Mouse (Mus musculus) layer of hippocampus, postnatal 36 days (tissue): ENCODE measurements around the gene Gpr160. TPM values are rescaled to one million over a fixed set of nuclear protein-coding genes. Genes with fewer than 3 reads are reported as not detected.
A peak's percentile ranks its signal among the peaks of the same experiment; 100 is the strongest.
"Not testable (repeated sequence)": the region's sequence is repeated elsewhere in the genome, so short reads cannot be mapped to it uniquely, and the experiment has no call there.

Source experiments
- DNase-seq, 2 experiments: peaks; one replicate each; pipeline ENCODE4 v3.0.0; 2022
- total RNA-seq, 2 experiments: library from RNA; stranded (reverse); gene quantifications; 2 replicates each; pipeline ENCODE4 v1.2.3; 2021

The Gpr160 gene
- total RNA-seq = 1 to 10 TPM in 1 of 2 experiments, not detected in 1; 1.1 TPM

- peak; percentile 43 to 48 for DNase-seq
Observed at GRCm38 (mm10) chr3:30855604-30856458, at the start of gene Gpr160. Gpr160 (plus strand) TSS chr3:30855950.

GRCm38 (mm10) chr3:30812881-30813280 lies 42.9 kb upstream of the Gpr160 start:
- DNase-seq = no peak

- DNase-seq = peak; percentile 24 to 33
Observed at GRCm38 (mm10) chr3:30818630-30819125, 37.1 kb upstream of the Gpr160 start.

- no peak for DNase-seq
Observed at GRCm38 (mm10) chr3:30822163-30822562, 33.6 kb upstream of the Gpr160 start.

GRCm38 (mm10) chr3:30826069-30826468 lies 29.7 kb upstream of the Gpr160 start:
- no peak for DNase-seq

GRCm38 (mm10) chr3:30831848-30832606 lies 23.7 kb upstream of the Gpr160 start:
- no peak for DNase-seq

- no peak for DNase-seq
Observed at GRCm38 (mm10) chr3:30833254-30833653, 22.5 kb upstream of the Gpr160 start.

- no peak for DNase-seq
Observed at GRCm38 (mm10) chr3:30845755-30846154, 10.0 kb upstream of the Gpr160 start.

GRCm38 (mm10) chr3:30847413-30847812 lies 8.3 kb upstream of the Gpr160 start:
- no peak for DNase-seq

- DNase-seq = no peak
Observed at GRCm38 (mm10) chr3:30851422-30851821, 4.3 kb upstream of the Gpr160 start.

- DNase-seq = no peak
Observed at GRCm38 (mm10) chr3:30853596-30853995, 2.2 kb upstream of the Gpr160 start.

- not testable (repeated sequence) for DNase-seq
Observed at GRCm38 (mm10) chr3:30859599-30859998, 3.8 kb downstream of the Gpr160 start.

GRCm38 (mm10) chr3:30860705-30861104 lies 5.0 kb downstream of the Gpr160 start:
- no peak for DNase-seq

- DNase-seq = no peak
Observed at GRCm38 (mm10) chr3:30863712-30864435, 8.1 kb downstream of the Gpr160 start.

GRCm38 (mm10) chr3:30864640-30865039 lies 8.9 kb downstream of the Gpr160 start:
- DNase-seq = no peak

- no peak for DNase-seq
Observed at GRCm38 (mm10) chr3:30868176-30868575, 12.4 kb downstream of the Gpr160 start.

GRCm38 (mm10) chr3:30868625-30869024 lies 12.9 kb downstream of the Gpr160 start:
- DNase-seq = no peak

GRCm38 (mm10) chr3:30869995-30870394 lies 14.2 kb downstream of the Gpr160 start:
- no peak for DNase-seq

GRCm38 (mm10) chr3:30876709-30877108 lies 21.0 kb downstream of the Gpr160 start:
- DNase-seq = no peak

GRCm38 (mm10) chr3:30887449-30887848 lies 31.7 kb downstream of the Gpr160 start:
- DNase-seq = no peak

GRCm38 (mm10) chr3:30889014-30889413 lies 33.3 kb downstream of the Gpr160 start:
- no peak for DNase-seq

- DNase-seq = no peak
Observed at GRCm38 (mm10) chr3:30896721-30897120, 41.0 kb downstream of the Gpr160 start.

- no peak for DNase-seq
Observed at GRCm38 (mm10) chr3:30899407-30899806, 43.7 kb downstream of the Gpr160 start.
